In the genomic region with DNA sequence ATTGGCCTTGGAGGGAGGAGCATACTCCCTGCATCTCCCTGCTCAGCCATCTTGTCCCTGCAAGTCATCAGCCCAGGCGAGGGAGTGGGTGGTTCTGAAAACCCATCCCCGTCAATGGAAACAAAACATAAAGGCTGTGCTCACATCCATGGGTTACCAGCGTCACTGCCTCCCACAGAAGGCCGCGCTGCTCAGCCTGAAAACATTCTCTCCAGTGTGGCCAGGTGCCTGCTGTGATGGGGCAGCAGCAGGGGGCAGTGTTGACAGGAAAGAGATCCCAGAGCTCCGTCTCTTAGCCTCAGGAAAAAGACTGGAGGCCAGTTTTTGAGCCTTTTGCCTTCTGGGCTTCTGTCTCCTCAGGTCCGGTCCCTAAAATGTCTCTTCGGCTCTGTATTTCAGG, we compare ENCODE assay signal across 8 mouse cellular contexts.
DNase-seq lines count a peak whose midpoint lies in the region; ATAC-seq and TF ChIP-seq lines count a peak whose summit lies in the region.

No protein-coding gene starts in this region.

- no peak overlapping the region for H3K4me3 ChIP-seq in ES-E14 (ENCODE audit: insufficient read depth in 1 of 2, low read depth in 1 of 2, low read length in 2 of 2, poor library complexity in 1 of 2, severe bottlenecking in 1 of 2)
- no peak overlapping the region for H3K4me3 ChIP-seq in hindbrain, embryonic 13.5 days

- H3K27me3 ChIP-seq in hindbrain, embryonic 13.5 days: no peaks in the 10 kb centered on the region

- WGBS in hindbrain, embryonic 13.5 days: 14% methylated on average over 8 of the region's 8 CpGs

- no peaks in the 10 kb centered on the region for H3K9me3 ChIP-seq in ES-E14 (ENCODE audit: control insufficient read depth, insufficient read depth, low read depth, low read length)
- H3K9me3 ChIP-seq in hindbrain, embryonic 13.5 days: no peaks in the 10 kb centered on the region

- ATAC-seq in hindbrain, embryonic 13.5 days (ENCODE audit: low FRiP score): no peak

- DNase-seq in ES-E14 (ENCODE audit: low read depth, low spot score): no peak
- peak; percentile 74 for DNase-seq in cerebellum, adult 8-10 months
- DNase-seq in frontal cortex, postnatal 25 days (ENCODE audit: low spot score in 2 of 2): peak; percentile 46 to 61
- DNase-seq in layer of hippocampus, postnatal 14 days (ENCODE audit: low spot score in 2 of 2): peak; percentile 56 to 58
- DNase-seq in lung, postnatal 10 days: peak; percentile 87
- DNase-seq in right cerebral cortex, adult 2 months (ENCODE audit: low spot score in 2 of 2): peak; percentile 75 to 82
- DNase-seq in urinary bladder, adult 2 months (ENCODE audit: low spot score): peak; percentile 56

- H3K9ac ChIP-seq in ES-E14 (ENCODE audit: insufficient read depth, low read depth, low read length, poor library complexity, severe bottlenecking): no peak overlapping the region
- peak overlapping the region; percentile 16 for H3K9ac ChIP-seq in hindbrain, embryonic 13.5 days

- H3K36me3 ChIP-seq in ES-E14 (ENCODE audit: control insufficient read depth, insufficient read depth, low read length, poor library complexity, severe bottlenecking): no peaks in the 10 kb centered on the region
- no peaks in the 10 kb centered on the region for H3K36me3 ChIP-seq in hindbrain, embryonic 13.5 days

- in situ Hi-C loops in ES-E14 (cut with MboI; ENCODE audit: low sequenced_read_pairs in 2 of 2, unreplicated experiment in 2 of 2): no loop called here

- H3K4me1 ChIP-seq in ES-E14 (ENCODE audit: control insufficient read depth in 2 of 2, insufficient read depth in 2 of 2, low read length in 2 of 2, poor library complexity in 1 of 2): peaks cover 37 to 70% of the 10 kb centered on the region in 2 experiments
- H3K4me1 ChIP-seq in hindbrain, embryonic 13.5 days (replicated peaks): peaks cover 96% of the 10 kb centered on the region

- H3K4me2 ChIP-seq in hindbrain, embryonic 13.5 days: no peak overlapping the region

- H3K27ac ChIP-seq in ES-E14 (ENCODE audit: insufficient read depth, low read depth, low read length, poor library complexity, severe bottlenecking): no peak overlapping the region; the same call in 1 of the 2 replicates
- peak overlapping the region; percentile 76 for H3K27ac ChIP-seq in hindbrain, embryonic 13.5 days

TF ChIP-seq in ES-E14, 5 proteins besides CTCF, POLR2A, EP300 and RAD21:
- TF ChIP-seq CHD2 (IDR thresholded peaks at IDR 0.05; ENCODE audit: low read depth, low read length) (no peak), ZNF384 (IDR thresholded peaks at IDR 0.05; ENCODE audit: low read depth, low read length) (no peak), MAFK (IDR thresholded peaks at IDR 0.05; ENCODE audit: insufficient read depth, low read depth, low read length) (no peak), ZC3H11A (IDR thresholded peaks at IDR 0.05; ENCODE audit: borderline replicate concordance, low read depth, low read length) (0 out of 2 replicates have a peak, but pooled peaks have one; percentile 33), HCFC1 (IDR thresholded peaks at IDR 0.05; ENCODE audit: borderline replicate concordance, insufficient read depth, low read length) (no peak)
